Mouse (Mus musculus) heart, embryonic 13.5 days (tissue): ENCODE data around the gene Abhd14b. TPM values are rescaled to one million over a fixed set of nuclear protein-coding genes. Genes with fewer than 3 reads are reported as not detected.

Experiments used
- ATAC-seq: fragments of 200-750 bp; cut with Nextera tagmentation; 2 replicates; pipeline ENCODE4 v1.8.0; 2017; ENCODE audit warnings: moderate TSS enrichment; ENCODE audit not compliant: insufficient number of reproducible peaks, low FRiP score, low TSS enrichment; ENCODE audit errors: extremely low read depth
- H3K27ac ChIP-seq: fragments of 300-500 bp; sonication (generic); replicated peaks from 2 replicates; pipeline ENCODE4 v1.5.1; 2015; ENCODE audit warnings: moderate library complexity, mild to moderate bottlenecking, inconsistent platforms
- H3K27me3 ChIP-seq: fragments of 300-500 bp; sonication (generic); replicated peaks from 2 replicates; pipeline ENCODE4 v1.6.1; 2015; ENCODE audit warnings: mild to moderate bottlenecking, inconsistent platforms
- H3K36me3 ChIP-seq: fragments of 300-500 bp; sonication (generic); 2 replicates; pipeline ENCODE4 v1.6.1; 2015; ENCODE audit warnings: mild to moderate bottlenecking, inconsistent platforms
- H3K4me1 ChIP-seq: fragments of 300-500 bp; sonication (generic); 2 replicates; pipeline ENCODE4 v1.6.1; 2015; ENCODE audit warnings: inconsistent platforms
- H3K4me2 ChIP-seq: fragments of 300-500 bp; sonication (generic); 2 replicates; pipeline ENCODE4 v1.6.1; 2015; ENCODE audit warnings: inconsistent platforms, mild to moderate bottlenecking, moderate library complexity
- H3K4me3 ChIP-seq: fragments of 300-500 bp; sonication (generic); 2 replicates; pipeline ENCODE4 v1.5.1; 2015; ENCODE audit warnings: moderate library complexity, mild to moderate bottlenecking, inconsistent platforms
- H3K9ac ChIP-seq: fragments of 300-500 bp; sonication (generic); 2 replicates; pipeline ENCODE4 v1.6.1; 2015; ENCODE audit warnings: inconsistent platforms, mild to moderate bottlenecking, moderate library complexity
- H3K9me3 ChIP-seq: fragments of 300-500 bp; sonication (generic); 2 replicates; pipeline ENCODE4 v1.6.1; 2016; ENCODE audit warnings: inconsistent platforms
- WGBS: fragments of 180-500 bp; shearing (Covaris S2); methylation state at CpG from one replicate; pipeline ENCODE4 v1.1.7; 2015; ENCODE audit warnings: mixed read lengths; 5-methylcytosine and 5-hydroxymethylcytosine counted together
- polyA plus RNA-seq: library from polyadenylated mRNA; unstranded; fragments of >200 nt; fragmentation: Nextera tagmentation; extraction: Ambion mirVana; gene quantifications from 2 replicates; pipeline ENCODE4 v1.2.1, GENCODE M21; 2015

Gene Abhd14b
- polyA plus RNA-seq, 1 experiment from 2014 or later = 7.4 TPM

DNA sequence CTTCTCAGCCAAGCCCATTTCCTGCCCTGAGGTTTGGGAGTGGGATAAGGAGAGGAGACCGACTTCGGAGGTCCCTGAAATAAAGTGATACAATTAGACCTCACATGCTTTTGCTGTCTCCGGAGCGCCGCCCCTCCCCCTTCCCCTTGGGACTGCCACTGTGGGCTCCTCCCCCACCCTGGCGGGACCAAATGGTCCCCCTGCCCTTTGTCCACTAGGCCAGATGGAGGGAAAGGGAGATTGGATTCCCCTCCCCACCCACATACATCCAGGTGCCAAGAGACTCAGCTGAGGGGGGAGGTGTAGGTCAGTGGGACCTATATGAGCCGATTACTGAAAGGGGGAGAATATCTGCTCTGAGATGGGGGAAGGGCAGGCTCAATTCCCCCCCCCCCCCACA lies 5.6 kb downstream of the Abhd14b start:
- ATAC-seq = no peak
- H3K4me3 ChIP-seq = peak overlapping the region; percentile 68
- H3K9ac ChIP-seq = peak overlapping the region; percentile 88
- H3K27me3 ChIP-seq = peaks cover 3% of the 10 kb centered on the region; the same call in 1 of the 2 replicates
- peak overlapping the region; percentile 95 for H3K4me2 ChIP-seq
- H3K4me1 ChIP-seq = peaks cover 86% of the 10 kb centered on the region
- 0 out of 2 replicates have a peak, but pooled peaks cover 1% of the 10 kb centered on the region for H3K36me3 ChIP-seq
- 5% methylated on average over 6 of the region's 7 CpGs for WGBS
- peak overlapping the region; percentile 84 for H3K27ac ChIP-seq
- H3K9me3 ChIP-seq = no peaks in the 10 kb centered on the region

DNA sequence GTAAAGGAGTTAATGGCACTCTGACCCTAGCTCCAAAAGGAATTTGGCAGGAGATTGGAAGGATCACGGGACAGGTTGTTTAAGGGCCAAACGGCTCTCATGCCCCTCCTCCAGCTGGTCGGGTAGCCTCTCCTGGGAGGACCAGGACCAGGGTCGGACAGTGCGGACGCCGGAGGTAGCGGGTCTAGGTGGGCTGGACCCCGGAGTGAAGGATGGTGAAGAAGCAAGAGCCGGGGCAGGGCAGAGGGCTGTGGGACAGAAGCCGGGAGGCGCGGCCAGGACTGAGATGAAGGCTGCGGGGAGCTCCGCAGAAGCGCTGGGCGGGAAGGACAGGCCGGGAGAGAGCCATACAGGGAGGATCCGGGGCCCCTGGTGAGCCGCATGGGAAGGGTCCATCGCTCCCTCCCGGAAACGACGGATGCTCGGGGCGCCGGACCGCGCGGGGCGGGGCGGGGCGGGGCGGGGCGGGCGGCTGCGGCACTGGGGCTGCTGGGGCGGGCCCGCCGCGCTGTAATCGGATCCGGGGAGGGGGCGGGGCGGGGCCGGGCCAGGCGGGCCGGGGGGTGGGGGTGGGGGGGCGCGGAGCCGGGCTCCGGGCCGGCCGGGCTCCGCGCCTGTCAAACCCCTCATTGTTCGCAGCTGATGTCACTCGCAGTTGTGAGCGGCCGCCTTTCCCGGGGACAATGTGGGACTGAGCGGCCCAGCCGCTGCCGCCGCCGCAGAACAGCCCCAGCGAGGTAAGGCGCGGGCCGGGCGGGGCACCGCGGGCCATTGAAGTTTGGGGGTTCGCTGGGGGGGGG lies 6.2 kb downstream of the Abhd14b start, which contains the start of gene Pcbp4:
Pcbp4 (plus strand) TSS at position 21 of the 800 bp plus-strand sequence.
- Histone ChIP-seq H3K4me1 (peaks cover 87% of the 10 kb centered on the region), H3K9ac (peak within 1 kb of the TSS; percentile 88)
- WGBS = under 1% methylated on average over 38 of the region's 74 CpGs

DNA sequence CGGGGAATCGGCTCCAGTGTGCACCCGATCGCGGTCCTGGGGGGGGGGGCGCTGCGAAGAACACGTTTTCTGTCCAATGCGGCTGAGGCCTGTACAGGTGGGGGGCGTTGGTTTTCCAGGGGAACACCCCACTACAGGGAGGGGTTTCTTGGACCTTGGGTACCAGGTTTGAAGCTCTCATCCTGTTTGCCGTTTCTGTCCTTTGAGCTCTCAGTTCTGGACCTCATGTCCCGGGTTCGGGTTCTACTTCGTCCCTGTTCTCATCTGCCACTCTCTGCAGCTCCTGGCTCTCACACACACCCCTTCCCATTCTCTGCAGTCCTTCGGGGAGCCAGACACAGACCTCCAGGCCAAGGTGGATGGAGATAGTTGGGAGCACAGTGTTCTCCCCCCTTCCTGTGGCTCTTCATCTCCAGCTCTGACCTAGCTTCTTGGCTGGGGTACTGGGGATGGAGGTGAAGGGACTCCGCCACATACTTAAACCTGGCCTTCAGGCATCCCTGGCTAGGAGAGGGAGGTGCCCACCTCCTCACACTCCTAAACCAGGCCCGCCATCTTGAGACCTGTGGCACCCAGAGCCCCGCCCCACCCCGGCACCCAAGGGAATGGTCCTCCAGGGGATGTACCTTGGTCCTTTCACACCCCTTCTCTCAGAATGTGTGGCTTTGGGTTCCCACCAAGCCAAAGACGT lies 7.0 kb downstream of the Abhd14b start:
- Histone ChIP-seq H3K36me3 (peaks cover 8% of the 10 kb centered on the region; the same call in 1 of the 2 replicates), H3K4me1 (peaks cover 88% of the 10 kb centered on the region), H3K4me2 (peak overlapping the region; percentile 95), H3K9me3 (no peaks in the 10 kb centered on the region), H3K27ac (peak overlapping the region; percentile 84), H3K9ac (peak overlapping the region; percentile 88), H3K27me3 (peaks cover 3% of the 10 kb centered on the region; the same call in 1 of the 2 replicates), H3K4me3 (peak overlapping the region; percentile 68)
- ATAC-seq = no peak; the same call in 1 of the 2 replicates
- WGBS = 2% methylated on average over 16 of the region's 20 CpGs

More for the DNA sequence above, 6.2 kb downstream of the Abhd14b start, which contains the start of gene Pcbp4:
- peak within 1 kb of the TSS; percentile 84 for H3K27ac ChIP-seq
- H3K27me3 ChIP-seq = peaks cover 3% of the 10 kb centered on the region; the same call in 1 of the 2 replicates
- peak; percentile 58 for ATAC-seq
- H3K4me2 ChIP-seq = peak within 1 kb of the TSS; percentile 95
- no peaks in the 10 kb centered on the region for H3K9me3 ChIP-seq
- peak within 1 kb of the TSS; percentile 68 for H3K4me3 ChIP-seq
- 0 out of 2 replicates have a peak, but pooled peaks cover 8% of the 10 kb centered on the region for H3K36me3 ChIP-seq

- ATAC-seq = no peak
These were observed 7.8 kb downstream of the Abhd14b start for GRCm38 (mm10) chr9:106454888-106455681.

GRCm38 (mm10) chr9:106456325-106457162 lies 9.3 kb downstream of the Abhd14b start:
- ATAC-seq = no peak
- Histone ChIP-seq H3K36me3 (peaks cover 27% of the 10 kb centered on the region), H3K9ac (peak overlapping the region; percentile 88), H3K4me1 (peaks cover 68% of the 10 kb centered on the region), H3K27me3 (no peaks in the 10 kb centered on the region), H3K4me3 (peak overlapping the region; percentile 68), H3K4me2 (peak overlapping the region; percentile 95), H3K9me3 (no peaks in the 10 kb centered on the region), H3K27ac (peak overlapping the region; percentile 84)
- 39% methylated on average over 15 of the region's 15 CpGs for WGBS

More at GRCm38 (mm10) chr9:106454888-106455681, 7.8 kb downstream of the Abhd14b start:
- H3K27ac ChIP-seq = peak overlapping the region; percentile 84
- no peaks in the 10 kb centered on the region for H3K9me3 ChIP-seq
- H3K27me3 ChIP-seq = peaks cover 3% of the 10 kb centered on the region; the same call in 1 of the 2 replicates
- WGBS = 3% methylated on average over 17 of the region's 17 CpGs
- H3K4me1 ChIP-seq = peaks cover 83% of the 10 kb centered on the region
- H3K4me3 ChIP-seq = peak overlapping the region; percentile 68
- peak overlapping the region; percentile 95 for H3K4me2 ChIP-seq
- H3K36me3 ChIP-seq = peaks cover 13% of the 10 kb centered on the region
- peak overlapping the region; percentile 88 for H3K9ac ChIP-seq

- Histone ChIP-seq H3K4me2 (peak overlapping the region; percentile 95), H3K9ac (peak overlapping the region; percentile 88), H3K27me3 (no peaks in the 10 kb centered on the region), H3K4me1 (peaks cover 64% of the 10 kb centered on the region), H3K36me3 (peaks cover 33% of the 10 kb centered on the region), H3K9me3 (no peaks in the 10 kb centered on the region), H3K27ac (peak overlapping the region; percentile 84), H3K4me3 (peak overlapping the region; percentile 68)
- no peak for ATAC-seq
- 56% methylated on average over 9 of the region's 9 CpGs for WGBS
These were observed 9.9 kb downstream of the Abhd14b start for GRCm38 (mm10) chr9:106457163-106457559.

- 64% methylated on average over 5 of the region's 5 CpGs for WGBS
These were observed 10.7 kb downstream of the Abhd14b start for GRCm38 (mm10) chr9:106457920-106458319.

DNA sequence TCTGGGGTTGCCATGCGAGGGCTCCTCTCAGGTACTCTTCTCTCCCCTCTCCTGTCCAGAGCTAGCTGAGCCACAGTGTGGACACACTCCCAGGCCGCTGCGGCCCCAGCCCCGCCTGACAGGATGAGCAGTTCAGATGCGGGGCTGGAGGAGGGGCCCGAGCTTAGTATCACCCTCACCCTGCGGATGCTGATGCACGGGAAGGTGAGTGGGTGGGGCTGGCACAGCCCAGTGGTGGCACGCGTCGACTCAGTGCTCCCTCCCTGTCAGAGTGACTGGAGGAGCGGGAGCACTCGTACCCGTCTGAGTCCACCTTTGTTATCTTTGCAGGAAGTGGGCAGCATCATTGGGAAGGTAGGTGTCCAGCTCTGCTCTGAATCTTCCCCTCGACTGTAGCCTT lies 12.7 kb downstream of the Abhd14b start:
- Histone ChIP-seq H3K9me3 (no peaks in the 10 kb centered on the region), H3K4me1 (peaks cover 53% of the 10 kb centered on the region), H3K9ac (no peak overlapping the region), H3K36me3 (peaks cover 53% of the 10 kb centered on the region), H3K4me2 (no peak overlapping the region), H3K27me3 (peaks cover 11% of the 10 kb centered on the region; the same call in 1 of the 2 replicates), H3K4me3 (no peak overlapping the region), H3K27ac (no peak overlapping the region)
- no peak for ATAC-seq
- 72% methylated on average over 15 of the region's 15 CpGs for WGBS

More at GRCm38 (mm10) chr9:106457920-106458319, 10.7 kb downstream of the Abhd14b start:
- Histone ChIP-seq H3K27me3 (no peaks in the 10 kb centered on the region; the same call in 1 of the 2 replicates), H3K9ac (peak overlapping the region; percentile 52), H3K36me3 (peaks cover 39% of the 10 kb centered on the region), H3K4me3 (no peak overlapping the region), H3K4me1 (peaks cover 56% of the 10 kb centered on the region), H3K4me2 (no peak overlapping the region; the same call in 1 of the 2 replicates), H3K27ac (0 out of 2 replicates have a peak overlapping the region, but pooled peaks have one; percentile 84), H3K9me3 (no peaks in the 10 kb centered on the region)
- ATAC-seq = no peak

DNA sequence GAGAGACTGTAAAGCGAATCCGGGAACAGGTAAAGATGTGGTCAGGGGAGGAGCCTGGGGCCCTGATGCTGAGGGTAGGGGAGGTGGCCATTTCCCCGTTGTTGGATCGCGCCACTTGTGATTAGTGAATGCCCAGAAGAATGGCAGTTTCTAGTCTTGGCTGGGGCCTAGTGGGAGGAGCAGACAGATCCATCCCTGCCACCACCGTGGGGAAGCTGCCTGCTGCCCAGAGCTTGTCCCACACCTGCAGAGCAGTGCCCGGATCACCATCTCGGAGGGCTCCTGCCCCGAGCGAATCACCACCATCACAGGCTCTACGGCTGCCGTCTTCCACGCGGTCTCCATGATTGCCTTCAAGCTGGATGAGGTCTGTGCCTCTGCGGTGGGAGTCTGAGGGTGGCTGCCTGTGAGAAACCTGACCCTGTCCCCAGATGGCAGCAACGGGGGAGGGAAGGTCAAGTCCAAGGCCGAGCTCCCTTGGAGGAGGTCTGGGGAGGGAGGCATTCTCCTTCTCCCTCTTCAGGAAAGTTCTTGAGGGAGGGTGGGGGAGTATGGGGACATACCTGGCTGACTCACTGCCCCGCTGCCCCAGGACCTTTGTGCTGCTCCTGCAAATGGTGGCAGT lies 13.3 kb downstream of the Abhd14b start:
- peaks cover 13% of the 10 kb centered on the region; the same call in 1 of the 2 replicates for H3K27me3 ChIP-seq
- no peaks in the 10 kb centered on the region for H3K9me3 ChIP-seq
- no peak for ATAC-seq
- H3K9ac ChIP-seq = no peak overlapping the region
- H3K36me3 ChIP-seq = peaks cover 53% of the 10 kb centered on the region
- no peak overlapping the region for H3K4me2 ChIP-seq
- no peak overlapping the region for H3K4me3 ChIP-seq
- H3K27ac ChIP-seq = no peak overlapping the region
- peaks cover 52% of the 10 kb centered on the region for H3K4me1 ChIP-seq
- 74% methylated on average over 18 of the region's 18 CpGs for WGBS
